Mouse (Mus musculus) lung, postnatal 0 days (tissue): ENCODE measurements around the gene Fbxw8.

ENCODE experiments used
- CTCF ChIP-seq: IDR thresholded peaks from 2 replicates; pipeline ENCODE4 v1.5.1; 2016; ENCODE audit warnings: antibody characterized with exemption, mild to moderate bottlenecking
- EP300 ChIP-seq: IDR thresholded peaks from 2 replicates; pipeline ENCODE4 v1.6.1; 2016; ENCODE audit warnings: antibody characterized with exemption, mild to moderate bottlenecking, control low read depth

- TF ChIP-seq CTCF, result no peak
- no peak for TF ChIP-seq EP300
Measured at GRCm38 (mm10) chr5:118099069-118099869, 56.0 kb downstream of the Fbxw8 start.
